Mouse (Mus musculus) lung, embryonic 16.5 days (tissue): Measurements from ENCODE around the gene Dennd4a. TPM values are rescaled to one million over a fixed set of nuclear protein-coding genes. Genes with fewer than 3 reads are reported as not detected.

Experiments used
- polyA plus RNA-seq: library from polyadenylated mRNA; unstranded; fragments of >200 nt; fragmentation: Nextera tagmentation; extraction: Ambion mirVana; gene quantifications from 2 replicates; pipeline ENCODE4 v1.2.1, GENCODE M21; 2015

Dennd4a gene
- polyA plus RNA-seq, 1 experiment from 2014 or later: 9.0 TPM

Other genes with a start within 250 kb of the Dennd4a start
- gene Rab11a, start 73.6 kb upstream of the Dennd4a start, polyA plus RNA-seq: 360 and 374 TPM in 2 replicates
- 0.06 and 0.08 TPM in 2 replicates for gene Slc24a1, start 140.3 kb downstream of the Dennd4a start, polyA plus RNA-seq
- 53.2 and 55.8 TPM in 2 replicates for gene Ints14, start 149.6 kb downstream of the Dennd4a start, polyA plus RNA-seq
- 76.6 and 79.6 TPM in 2 replicates for gene Hacd3, start 210.4 kb downstream of the Dennd4a start, polyA plus RNA-seq
- gene Dpp8, start 221.1 kb downstream of the Dennd4a start, polyA plus RNA-seq: 35.9 and 37.6 TPM in 2 replicates